Mouse (Mus musculus) layer of hippocampus, adult 18-20 months (tissue): ENCODE data around the gene Gm6377. TPM values are rescaled to one million over a fixed set of nuclear protein-coding genes. Genes with fewer than 3 reads are reported as not detected.

Experiments used
- DNase-seq, 2 experiments: peaks; one replicate each; pipeline ENCODE4 v3.0.0; 2022; ENCODE audit warnings: low spot score in 2 of 2
- long read RNA-seq: library from polyadenylated mRNA; stranded (forward); transcript quantifications from one replicate; pipeline ENCODE4 v2.0.0, GENCODE M21; 2021
- total RNA-seq, 2 experiments: library from RNA; stranded (reverse); gene quantifications; 2 replicates each; pipeline ENCODE4 v1.2.3; 2021

Gm6377 gene
- total RNA-seq: not detected
- long read RNA-seq: 0 reads

GRCm38 (mm10) chrX:109196468-109196867 lies at the start of gene Gm6377:
TSS of gene Gm6377 (plus strand) at chrX:109196756.
- no peak for DNase-seq

GRCm38 (mm10) chrX:109147108-109147507 lies 49.4 kb upstream of the Gm6377 start:
- DNase-seq: no peak

GRCm38 (mm10) chrX:109151228-109151627 lies 45.3 kb upstream of the Gm6377 start:
- DNase-seq: no peak

- DNase-seq: no peak
These were observed 36.2 kb upstream of the Gm6377 start for GRCm38 (mm10) chrX:109160326-109160725.

- no peak for DNase-seq
These were observed 35.7 kb upstream of the Gm6377 start for GRCm38 (mm10) chrX:109160901-109161300.

- DNase-seq: no peak
These were observed 21.5 kb upstream of the Gm6377 start for GRCm38 (mm10) chrX:109175038-109175437.

GRCm38 (mm10) chrX:109175470-109175869 lies 21.1 kb upstream of the Gm6377 start:
- DNase-seq: no peak

- DNase-seq: no peak
These were observed 11.7 kb upstream of the Gm6377 start for GRCm38 (mm10) chrX:109184706-109185478.

- no peak for DNase-seq
These were observed 6.9 kb upstream of the Gm6377 start for GRCm38 (mm10) chrX:109189607-109190006.

GRCm38 (mm10) chrX:109190969-109191368 lies 5.6 kb upstream of the Gm6377 start:
- DNase-seq: no peak

GRCm38 (mm10) chrX:109191436-109191835 lies 5.1 kb upstream of the Gm6377 start:
- no peak for DNase-seq

GRCm38 (mm10) chrX:109207843-109208242 lies 11.3 kb downstream of the Gm6377 start:
- DNase-seq: no peak

- DNase-seq: no peak
These were observed 32.2 kb downstream of the Gm6377 start for GRCm38 (mm10) chrX:109228720-109229119.

GRCm38 (mm10) chrX:109235383-109236036 lies 39.0 kb downstream of the Gm6377 start:
- DNase-seq: no peak

- DNase-seq: peak in 1 of 2 experiments; percentile 1
These were observed 41.6 kb downstream of the Gm6377 start for GRCm38 (mm10) chrX:109238163-109238562.

Other genes starting within 250 kb of the Gm6377 start
- 1 to 10 TPM; 9.0 to 9.6 TPM for gene Hmgn5, start 183.4 kb upstream of the Gm6377 start, total RNA-seq
- gene Sh3bgrl, start 101.4 kb upstream of the Gm6377 start, total RNA-seq: 10 to 100 TPM; 73.8 to 81.1 TPM